Mouse (Mus musculus) frontal cortex, adult 2 months (tissue): ENCODE data around the gene Pex10. TPM values are rescaled to one million over a fixed set of nuclear protein-coding genes. Genes with fewer than 3 reads are reported as not detected.
A peak's percentile ranks its signal among the peaks of the same experiment; 100 is the strongest.

Experiments used
- DNase-seq, 2 experiments: peaks; one replicate each; pipeline ENCODE4 v3.0.0; 2022; ENCODE audit warnings: low spot score in 1 of 2; ENCODE audit errors: extremely low spot score in 1 of 2
- polyA plus RNA-seq: library from polyadenylated mRNA; depleted of rRNA; stranded (reverse); fragments of >200 nt; gene quantifications from 2 replicates; pipeline ENCODE4 v1.2.3, GENCODE M21; 2012; rRNA removed

Pex10 gene
- polyA plus RNA-seq: 16.7 and 21.1 TPM in 2 replicates

DNA sequence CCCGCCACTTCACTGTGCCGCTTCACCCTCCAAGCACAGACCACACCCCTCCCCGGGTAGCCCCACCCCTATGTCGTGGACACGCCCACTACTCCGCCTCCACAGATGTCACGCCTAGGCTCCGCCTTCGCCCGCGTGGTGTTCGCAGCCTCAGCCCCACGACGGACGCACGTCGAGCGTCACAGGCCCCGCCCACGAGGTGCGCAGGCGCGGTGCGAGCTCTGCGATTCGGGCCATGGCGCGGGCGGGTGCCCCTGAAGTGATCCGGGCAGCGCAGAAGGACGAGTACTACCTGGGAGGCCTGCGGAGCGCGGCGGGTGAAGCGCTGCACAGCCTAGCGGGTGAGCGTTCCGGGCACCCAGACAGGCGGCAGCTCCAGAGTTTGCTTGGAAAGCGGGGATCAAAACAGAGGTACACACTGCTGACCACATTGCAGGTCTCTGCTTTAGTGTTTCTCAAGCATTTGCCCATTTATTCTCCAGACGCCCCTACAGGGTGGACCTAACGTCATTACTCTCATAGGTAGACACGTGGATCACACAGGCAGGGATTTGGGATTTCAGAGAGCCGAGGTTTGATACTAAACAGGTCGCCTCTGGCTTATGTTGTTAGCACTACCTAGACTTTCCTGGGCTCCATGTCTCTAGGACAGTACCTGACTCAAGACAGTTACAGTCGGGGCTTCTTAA is at the start of gene Pex10:
Pex10 (plus strand) TSS at position 183 of the 689 bp plus-strand sequence.
- peak; percentile 91 to 98 for DNase-seq

DNA sequence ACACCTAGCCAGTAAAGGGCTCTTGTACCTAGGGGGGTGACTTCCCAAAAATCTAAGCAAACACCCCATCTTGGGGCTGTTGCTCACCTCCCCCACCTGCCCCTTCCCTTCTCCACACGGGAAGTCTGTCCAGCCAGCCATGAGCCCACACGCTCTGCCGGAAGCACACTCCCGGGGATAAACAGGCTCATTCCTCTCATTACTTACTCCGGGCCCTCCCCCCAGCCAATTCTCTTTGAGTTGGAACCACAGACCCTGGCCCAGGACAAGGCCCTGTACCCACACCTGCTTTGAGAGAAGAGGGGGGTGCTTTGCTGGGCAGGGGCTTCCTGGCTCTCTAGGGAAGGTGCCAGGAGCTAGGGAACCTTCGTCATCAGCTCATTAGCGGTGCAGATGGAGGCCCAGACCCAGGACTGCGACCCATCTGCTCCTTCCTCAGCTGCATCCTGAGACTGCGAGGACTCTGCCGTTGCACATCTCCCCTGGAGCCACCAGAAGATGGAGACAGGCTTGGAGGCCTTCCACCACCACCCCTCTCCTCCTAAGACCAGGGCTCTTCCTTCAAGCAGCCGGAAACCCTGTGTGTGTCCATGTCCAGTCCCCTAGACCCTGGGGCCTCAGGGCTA is 49.5 kb upstream of the Pex10 start:
- no peak for DNase-seq

- DNase-seq: no peak
These were observed 48.8 kb upstream of the Pex10 start for GRCm38 (mm10) chr4:155018066-155018465.

DNA sequence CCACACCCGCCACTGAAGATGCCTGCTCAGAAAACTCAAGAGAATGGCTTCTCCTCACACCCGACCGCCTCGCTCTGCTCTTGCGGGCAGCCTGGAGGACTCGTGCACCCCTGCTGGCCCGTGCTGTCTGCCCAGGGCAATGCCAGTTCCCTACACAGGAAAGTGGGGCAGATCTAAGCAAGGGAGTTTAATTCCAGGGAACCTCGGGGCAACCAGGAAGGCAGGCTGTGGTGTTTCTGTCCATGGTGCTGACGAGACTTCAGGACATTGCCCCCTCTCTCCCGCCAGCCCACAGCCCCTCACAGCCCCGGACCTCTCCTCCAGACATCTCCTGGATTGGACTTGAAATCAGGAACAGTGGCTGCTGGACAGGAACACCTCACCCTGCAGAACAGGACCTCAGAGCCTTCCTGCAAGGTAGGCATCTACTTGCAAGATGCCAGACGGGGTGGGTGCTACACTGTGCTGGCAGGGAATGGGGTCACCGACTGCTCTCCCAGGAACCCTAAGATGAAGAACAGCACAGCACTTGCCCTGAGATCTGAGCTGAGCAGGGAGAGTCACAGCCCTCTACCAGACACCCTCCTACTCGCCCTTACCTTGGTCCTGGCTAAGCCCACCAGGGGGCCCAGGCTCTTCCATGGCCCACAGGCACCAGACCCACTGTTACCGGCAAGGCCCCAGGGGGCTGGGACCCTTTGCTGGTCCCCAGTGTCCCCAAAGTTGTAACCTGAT is 48.0 kb upstream of the Pex10 start:
- no peak for DNase-seq

- DNase-seq: no peak
These were observed 47.4 kb upstream of the Pex10 start for GRCm38 (mm10) chr4:155019336-155019847.

DNA sequence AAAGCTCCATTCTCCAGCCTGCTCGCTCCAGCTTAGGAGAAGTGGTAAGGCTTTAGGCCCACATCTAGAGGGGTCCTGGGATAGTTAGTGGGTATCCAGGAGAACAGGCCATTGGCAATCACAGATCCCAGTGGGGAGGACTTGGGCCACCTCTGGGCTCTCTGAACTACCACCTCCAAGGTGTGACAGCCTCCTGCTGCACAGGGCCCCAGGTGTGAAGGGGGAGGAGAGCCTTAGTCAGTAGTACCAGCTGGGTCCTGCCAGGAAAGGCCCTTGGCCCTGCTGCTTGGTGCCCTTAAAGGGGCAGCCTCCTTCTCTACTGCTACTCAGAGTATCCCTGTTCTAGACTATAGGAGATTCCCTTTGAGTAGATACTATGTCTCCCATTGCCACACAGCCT is 46.7 kb upstream of the Pex10 start:
- DNase-seq: no peak

GRCm38 (mm10) chr4:155020813-155021212 is 46.0 kb upstream of the Pex10 start:
- DNase-seq: no peak

- DNase-seq: no peak
These were observed 44.5 kb upstream of the Pex10 start for GRCm38 (mm10) chr4:155022228-155022855.

DNA sequence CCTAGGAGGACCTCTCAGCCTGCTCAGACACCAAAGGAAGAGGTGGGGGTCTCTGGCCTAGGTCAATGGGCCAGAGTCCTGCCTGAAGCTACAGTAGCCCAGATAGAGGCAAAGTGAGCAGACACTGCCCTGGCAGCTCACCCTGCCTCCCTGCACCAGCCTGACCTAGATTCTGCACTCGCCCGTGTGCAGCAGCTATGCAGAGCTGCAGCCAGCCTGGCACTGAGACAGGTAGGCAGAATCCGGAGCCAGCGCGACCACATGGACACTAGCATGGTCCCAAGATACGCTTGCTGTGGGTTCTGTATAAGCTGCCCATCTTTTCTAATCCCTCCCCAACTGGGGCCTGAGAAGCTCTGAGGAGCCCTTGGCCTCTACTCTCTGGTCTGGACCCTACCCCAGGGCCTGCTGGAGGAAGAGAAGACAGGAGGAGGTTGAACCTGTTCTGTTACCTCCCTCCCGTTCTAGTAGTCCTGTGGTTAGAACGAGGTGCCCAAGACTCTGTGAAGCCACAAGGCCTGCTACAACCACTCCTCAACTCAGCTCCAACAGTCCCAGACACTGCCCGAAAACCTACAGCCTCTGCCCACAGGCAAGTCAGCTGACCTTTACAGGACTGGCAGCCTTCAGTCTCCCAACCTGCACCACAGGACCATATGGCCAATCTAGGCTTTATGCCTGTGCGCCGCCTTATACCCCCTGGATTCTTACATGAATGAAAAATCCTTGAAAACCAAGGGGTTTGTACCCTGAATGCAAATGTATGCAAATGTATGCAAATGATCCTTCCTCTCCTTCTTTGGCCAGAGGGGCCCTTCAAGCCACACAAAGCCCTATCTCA is 42.4 kb upstream of the Pex10 start:
- no peak for DNase-seq

DNA sequence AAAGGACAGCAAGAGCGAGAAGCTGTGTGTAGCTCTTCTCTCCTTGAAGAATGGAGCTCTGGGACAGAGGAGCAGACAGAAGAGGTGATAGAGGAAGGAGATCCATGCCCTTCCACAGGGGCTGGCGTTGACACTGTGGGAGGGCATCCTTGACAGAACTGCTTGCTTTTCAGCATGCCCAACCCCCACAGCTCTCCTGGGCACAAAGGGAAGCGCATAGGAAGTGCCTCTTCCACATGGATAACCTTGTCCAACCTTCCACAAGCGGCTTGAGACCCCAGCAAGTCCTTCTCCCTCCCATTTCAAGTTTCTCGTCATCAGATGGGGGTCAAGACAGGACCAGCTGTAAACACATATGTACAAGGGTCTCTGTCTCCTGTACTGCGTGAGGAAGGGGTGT is 33.7 kb upstream of the Pex10 start:
- no peak for DNase-seq

- DNase-seq: no peak
These were observed 32.6 kb upstream of the Pex10 start for GRCm38 (mm10) chr4:155034202-155034601.

DNA sequence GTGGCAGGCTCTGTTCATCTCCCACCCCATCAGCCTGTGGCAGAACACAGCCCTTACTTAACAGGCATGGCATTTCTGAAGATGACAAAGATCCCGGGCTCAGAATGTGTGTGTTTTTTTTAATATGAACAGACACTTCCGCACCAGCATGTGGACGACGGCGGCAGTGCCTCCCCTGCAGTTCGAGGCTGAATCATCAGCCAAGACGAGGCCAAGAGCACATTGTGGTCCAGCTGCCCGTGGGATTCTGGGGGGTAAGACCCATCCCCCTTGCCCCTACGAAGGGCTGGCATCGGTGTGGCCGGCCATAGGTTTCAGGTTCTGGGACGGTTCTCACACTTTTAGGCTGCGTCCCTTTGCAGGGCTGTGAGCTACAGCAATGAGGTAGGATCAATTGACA is 32.0 kb upstream of the Pex10 start:
- DNase-seq: no peak

DNA sequence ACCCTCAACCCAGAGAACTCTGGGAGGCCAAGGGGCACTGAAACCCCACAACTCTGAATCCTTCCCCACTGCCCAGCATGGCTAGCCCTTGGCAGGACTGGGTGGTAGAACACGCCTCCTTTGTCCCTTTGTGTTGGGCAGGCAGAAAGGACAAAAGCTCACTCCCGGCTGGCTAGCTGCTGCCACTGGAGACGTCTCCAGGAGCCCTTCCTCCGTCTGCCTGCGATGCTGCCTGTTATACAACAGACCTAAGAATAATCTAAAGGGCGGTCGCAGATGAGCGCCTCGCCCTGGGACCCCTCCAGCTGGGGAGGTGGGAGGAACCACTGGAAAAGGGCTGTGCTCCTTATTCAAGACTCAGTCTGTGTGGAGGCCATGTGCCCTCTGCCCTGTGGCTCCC is 26.6 kb upstream of the Pex10 start:
- peak in 1 of 2 experiments; percentile 67 for DNase-seq

DNA sequence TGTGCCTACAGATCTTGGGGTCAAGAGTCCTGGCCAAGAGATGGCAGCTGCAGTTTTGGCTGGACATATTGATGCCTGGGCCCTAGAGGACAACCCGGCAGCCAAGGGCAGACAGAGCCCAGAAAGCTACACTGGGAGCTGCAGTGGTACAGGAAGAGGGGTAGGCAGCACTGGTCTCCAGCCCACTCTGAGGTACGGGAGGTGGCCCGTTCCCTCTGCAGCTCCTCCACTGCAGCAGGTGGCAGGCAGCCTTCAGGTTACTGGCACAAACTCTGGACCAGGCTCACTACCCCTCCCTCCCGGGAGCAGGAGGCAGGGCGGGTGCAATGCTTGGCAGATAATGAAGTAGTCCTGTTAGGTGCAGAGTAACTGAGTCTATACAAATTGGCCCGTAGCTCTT is 26.1 kb upstream of the Pex10 start:
- DNase-seq: no peak

- peak in 1 of 2 experiments; percentile 72 for DNase-seq
These were observed 24.1 kb upstream of the Pex10 start for GRCm38 (mm10) chr4:155042606-155043288.

DNA sequence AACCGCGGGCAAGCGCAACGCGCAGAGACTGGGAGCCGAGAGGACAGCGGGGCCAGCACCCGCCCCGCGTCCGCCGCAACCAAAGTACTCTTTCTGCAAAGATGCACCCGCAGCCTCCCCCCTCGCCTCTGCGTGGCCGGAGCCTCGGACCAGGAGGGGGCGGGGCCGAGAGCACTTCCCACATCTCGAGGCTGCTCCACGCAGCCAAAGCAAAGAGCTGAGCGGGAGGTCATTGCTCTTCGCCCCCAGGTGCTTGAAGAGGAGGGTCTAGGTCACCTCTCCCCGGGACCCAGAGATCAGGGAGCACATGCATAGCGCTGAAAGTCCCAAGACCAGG is 23.6 kb upstream of the Pex10 start:
- no peak for DNase-seq

- no peak for DNase-seq
These were observed 20.2 kb upstream of the Pex10 start for GRCm38 (mm10) chr4:155046636-155047035.

GRCm38 (mm10) chr4:155050116-155050515 is 16.7 kb upstream of the Pex10 start:
- no peak for DNase-seq

DNA sequence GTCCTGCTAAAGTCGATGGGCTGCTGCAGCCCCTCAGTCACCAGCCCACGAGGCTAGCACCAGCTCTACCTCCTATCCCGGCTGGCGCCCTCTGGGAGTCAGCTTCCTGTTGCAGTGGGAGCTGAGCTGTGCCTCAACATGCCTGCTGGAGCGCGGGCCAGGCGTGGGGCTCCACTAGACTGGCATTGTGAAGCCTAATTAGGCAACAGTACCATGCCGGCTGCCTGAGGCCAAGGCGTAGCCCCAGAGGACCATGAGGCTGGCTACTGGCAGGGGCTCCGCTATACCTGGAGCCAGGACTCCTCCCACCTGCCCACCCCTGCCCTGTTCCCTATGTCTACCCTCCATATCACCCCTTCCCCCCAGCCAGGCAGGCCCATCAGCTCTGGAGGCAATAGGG is 10.1 kb upstream of the Pex10 start, which contains the start of gene Plch2:
Plch2 (minus strand) TSS at position 61 of the 400 bp plus-strand sequence.
- DNase-seq: no peak

DNA sequence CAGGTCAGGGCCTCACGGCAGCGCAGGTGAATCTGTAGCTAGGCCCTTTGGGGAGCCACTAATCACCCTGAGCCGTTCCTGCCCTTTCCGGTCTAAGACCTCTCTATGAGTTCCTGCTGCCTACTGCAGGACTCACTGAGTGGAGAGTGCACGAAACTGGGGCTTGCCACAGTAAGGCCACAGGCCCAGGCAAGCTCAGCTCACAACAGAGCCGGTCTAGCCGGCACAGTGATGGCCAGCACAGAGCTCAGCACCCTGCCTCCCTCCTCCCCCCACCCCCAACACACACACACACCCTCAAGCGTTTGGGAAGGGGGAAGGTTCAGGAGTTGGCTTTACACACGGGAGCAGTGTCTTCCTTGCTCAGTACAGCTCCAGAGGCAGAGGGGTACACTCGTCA is 8.5 kb upstream of the Pex10 start:
- no peak for DNase-seq
